Mouse (Mus musculus) intestine, postnatal 0 days (tissue): ENCODE data around the gene Gm45234. TPM values are rescaled to one million over a fixed set of nuclear protein-coding genes. Genes with fewer than 3 reads are reported as not detected.

Source experiments
- ATAC-seq: fragments of 200-750 bp; cut with Nextera tagmentation; 2 replicates; pipeline ENCODE4 v1.8.0; 2017; ENCODE audit warnings: mild to moderate bottlenecking, moderate TSS enrichment, moderate library complexity
- H3K27ac ChIP-seq: fragments of 300-500 bp; sonication (generic); 2 replicates; pipeline ENCODE4 v1.5.1; 2014; ENCODE audit warnings: mild to moderate bottlenecking, low read depth, low read length, moderate library complexity
- H3K27me3 ChIP-seq: fragments of 300-500 bp; sonication (generic); replicated peaks from 2 replicates; pipeline ENCODE4 v1.6.1; 2014; ENCODE audit warnings: low read length, mixed read lengths; ENCODE audit not compliant: control insufficient read depth, insufficient read depth
- H3K36me3 ChIP-seq: fragments of 300-500 bp; sonication (generic); 2 replicates; pipeline ENCODE4 v1.6.1; 2014; ENCODE audit warnings: mild to moderate bottlenecking, moderate library complexity; ENCODE audit not compliant: control insufficient read depth, insufficient read depth
- H3K4me1 ChIP-seq: fragments of 300-500 bp; sonication (generic); replicated peaks from 2 replicates; pipeline ENCODE4 v1.6.1; 2014; ENCODE audit warnings: antibody characterized with exemption, low read length, mixed read lengths; ENCODE audit not compliant: control insufficient read depth, insufficient read depth
- H3K4me2 ChIP-seq: fragments of 300-500 bp; sonication (generic); replicated peaks from 2 replicates; pipeline ENCODE4 v1.6.1; 2014; ENCODE audit warnings: low read depth, mild to moderate bottlenecking, moderate library complexity
- H3K4me3 ChIP-seq: fragments of 300-500 bp; sonication (generic); 2 replicates; pipeline ENCODE4 v1.5.1; 2014; ENCODE audit warnings: low read depth, low read length
- H3K9ac ChIP-seq: fragments of 300-500 bp; sonication (generic); 2 replicates; pipeline ENCODE4 v1.6.1; 2014; ENCODE audit warnings: mild to moderate bottlenecking, low read depth, low read length
- H3K9me3 ChIP-seq: fragments of 300-500 bp; sonication (generic); 2 replicates; pipeline ENCODE4 v1.6.1; 2016; ENCODE audit warnings: mixed run types; ENCODE audit not compliant: control insufficient read depth
- CTCF ChIP-seq: sonication (generic); IDR thresholded peaks from 2 replicates; pipeline ENCODE4 v1.5.1; 2016; ENCODE audit warnings: low read depth, mild to moderate bottlenecking, control low read depth, antibody characterized with exemption, moderate library complexity
- WGBS: fragments of 180-500 bp; shearing (Covaris S2); extraction: QIAGEN DNeasy Blood & Tissue Kit; methylation state at CpG from one replicate; pipeline ENCODE4 v1.1.7; 2014; 5-methylcytosine and 5-hydroxymethylcytosine counted together
- polyA plus RNA-seq: library from polyadenylated mRNA; unstranded; fragments of >200 nt; fragmentation: Nextera tagmentation; extraction: Ambion mirVana; gene quantifications from 2 replicates; pipeline ENCODE4 v1.2.1, GENCODE M21; 2015

The Gm45234 gene
- polyA plus RNA-seq, 1 experiment from 2014 or later = not detected

- peaks cover 5% of the 10 kb centered on the region for H3K4me1 ChIP-seq
- no peak overlapping the region for H3K9ac ChIP-seq
- TF ChIP-seq CTCF = no peak
- peak overlapping the region; percentile 28; the same call in 1 of the 2 replicates for H3K27ac ChIP-seq
- no peak for ATAC-seq
- H3K27me3 ChIP-seq = no peaks in the 10 kb centered on the region
- H3K4me3 ChIP-seq = no peak overlapping the region
- H3K36me3 ChIP-seq = peaks cover 32% of the 10 kb centered on the region
- 72% methylated on average over 10 of the region's 10 CpGs for WGBS
- H3K4me2 ChIP-seq = no peak overlapping the region; the same call in 1 of the 2 replicates
- H3K9me3 ChIP-seq = no peaks in the 10 kb centered on the region
Observed at GRCm38 (mm10) chr6:124708289-124708889, 47.4 kb downstream of the Gm45234 start.

- H3K4me2 ChIP-seq = no peak overlapping the region
- H3K4me1 ChIP-seq = peaks cover 4% of the 10 kb centered on the region; the same call in 1 of the 2 replicates
- peaks cover 54% of the 10 kb centered on the region for H3K36me3 ChIP-seq
- no peak overlapping the region for H3K4me3 ChIP-seq
- no peak overlapping the region; the same call in 1 of the 2 replicates for H3K27ac ChIP-seq
- no peaks in the 10 kb centered on the region for H3K27me3 ChIP-seq
- 73% methylated on average over 5 of the region's 5 CpGs for WGBS
- no peak for ATAC-seq
- H3K9ac ChIP-seq = no peak overlapping the region
- no peak for TF ChIP-seq CTCF
- no peaks in the 10 kb centered on the region for H3K9me3 ChIP-seq
Observed at GRCm38 (mm10) chr6:124706061-124706627, 49.7 kb downstream of the Gm45234 start.

GRCm38 (mm10) chr6:124704417-124704816 lies 51.4 kb downstream of the Gm45234 start:
- no peak overlapping the region for H3K9ac ChIP-seq
- 93% methylated on average over 2 of the region's 2 CpGs for WGBS
- no peak overlapping the region for H3K4me3 ChIP-seq
- H3K4me1 ChIP-seq = 0 out of 2 replicates have a peak, but pooled peaks cover 4% of the 10 kb centered on the region
- H3K27ac ChIP-seq = no peak overlapping the region; the same call in 1 of the 2 replicates
- peaks cover 66% of the 10 kb centered on the region for H3K36me3 ChIP-seq
- H3K4me2 ChIP-seq = no peak overlapping the region
- no peak for TF ChIP-seq CTCF
- ATAC-seq = no peak
- no peaks in the 10 kb centered on the region for H3K9me3 ChIP-seq
- H3K27me3 ChIP-seq = no peaks in the 10 kb centered on the region

DNA sequence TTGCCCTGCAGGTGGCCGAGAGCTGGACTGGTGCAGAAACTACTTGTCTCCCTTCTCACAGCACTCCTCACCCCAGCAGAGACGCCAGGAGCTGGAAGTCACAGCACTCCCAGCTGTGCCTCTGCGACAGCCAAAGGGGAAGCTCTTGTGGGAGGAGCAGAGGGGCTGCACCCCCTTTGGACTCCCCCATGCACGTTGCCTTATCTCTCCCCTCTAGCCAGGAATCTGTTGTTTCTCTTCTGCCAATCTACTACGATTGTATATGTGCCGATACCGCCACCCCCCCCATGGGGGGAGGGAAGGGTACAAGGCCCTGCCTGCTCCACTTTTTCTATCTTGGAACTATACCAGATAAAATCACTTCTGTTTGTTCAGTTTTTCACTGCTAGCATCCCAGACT lies 52.0 kb downstream of the Gm45234 start:
- H3K27ac ChIP-seq = no peak overlapping the region
- H3K27me3 ChIP-seq = no peaks in the 10 kb centered on the region
- no peaks in the 10 kb centered on the region for H3K4me1 ChIP-seq
- H3K4me2 ChIP-seq = no peak overlapping the region
- no peak for ATAC-seq
- peaks cover 72% of the 10 kb centered on the region for H3K36me3 ChIP-seq
- H3K9ac ChIP-seq = no peak overlapping the region
- no peak for TF ChIP-seq CTCF
- WGBS = 61% methylated on average over 7 of the region's 7 CpGs
- no peaks in the 10 kb centered on the region for H3K9me3 ChIP-seq
- H3K4me3 ChIP-seq = no peak overlapping the region

- no peak overlapping the region for H3K27ac ChIP-seq
- 41% methylated on average over 3 of the region's 3 CpGs for WGBS
Observed at GRCm38 (mm10) chr6:124702784-124703103, 53.1 kb downstream of the Gm45234 start.

GRCm38 (mm10) chr6:124702102-124702783 lies 53.6 kb downstream of the Gm45234 start:
- TF ChIP-seq CTCF = peak; percentile 44
- Histone ChIP-seq H3K36me3 (peaks cover 70% of the 10 kb centered on the region), H3K27me3 (no peaks in the 10 kb centered on the region), H3K4me3 (no peak overlapping the region), H3K4me1 (no peaks in the 10 kb centered on the region), H3K4me2 (no peak overlapping the region), H3K27ac (0 out of 2 replicates have a peak overlapping the region, but pooled peaks have one; percentile 74), H3K9me3 (no peaks in the 10 kb centered on the region), H3K9ac (no peak overlapping the region)
- ATAC-seq = no peak
- WGBS = 90% methylated on average over 17 of the region's 17 CpGs

More at GRCm38 (mm10) chr6:124702784-124703103, 53.1 kb downstream of the Gm45234 start:
- no peaks in the 10 kb centered on the region for H3K9me3 ChIP-seq
- no peak overlapping the region for H3K4me2 ChIP-seq
- H3K27me3 ChIP-seq = no peaks in the 10 kb centered on the region
- H3K4me3 ChIP-seq = no peak overlapping the region
- H3K4me1 ChIP-seq = no peaks in the 10 kb centered on the region
- no peak overlapping the region for H3K9ac ChIP-seq
- H3K36me3 ChIP-seq = peaks cover 70% of the 10 kb centered on the region
- 0 out of 2 replicates have a peak, but pooled peaks have one; percentile 39 for ATAC-seq
- TF ChIP-seq CTCF = peak; percentile 90
